Mouse (Mus musculus): ENCODE results near the gene Bcl3. TPM values are rescaled to one million over a fixed set of nuclear protein-coding genes. Genes with fewer than 3 reads are reported as not detected.
A peak's percentile ranks its signal among the peaks of the same experiment; 100 is the strongest.

Bcl3 gene
- polyA plus RNA-seq, 1 experiment from 2014 or later: 6.9 TPM

DNA sequence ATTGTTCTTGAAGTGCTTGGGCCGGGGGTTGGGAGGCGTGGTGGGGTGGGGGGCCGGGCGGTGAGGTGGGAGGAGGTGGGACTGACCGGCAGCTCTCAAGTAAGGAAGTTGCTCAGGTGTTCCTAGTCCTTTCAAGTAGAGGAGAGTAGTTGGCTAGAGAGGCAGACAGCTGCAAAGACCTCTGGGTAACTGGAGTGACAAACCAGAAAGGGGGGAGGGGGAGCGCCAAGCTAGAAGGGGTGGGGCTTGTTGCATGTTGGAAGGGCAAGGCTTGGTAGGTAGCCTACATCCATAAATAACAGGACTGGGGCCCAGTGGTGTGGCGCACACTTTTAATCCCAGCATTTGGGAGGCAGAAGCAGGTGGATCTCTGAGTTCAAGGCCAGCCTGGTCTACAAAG lies 40.8 kb downstream of the Bcl3 start:
- no peak overlapping the region for H3K4me3 ChIP-seq (replicated peaks)
- no peaks in the 10 kb centered on the region for H3K9me3 ChIP-seq (replicated peaks)
- 88% methylated on average over 7 of the region's 7 CpGs for WGBS
- H3K27ac ChIP-seq (replicated peaks): no peak overlapping the region
- H3K36me3 ChIP-seq: no peaks in the 10 kb centered on the region
- ATAC-seq (ENCODE audit: insufficient number of reproducible peaks, low FRiP score, low TSS enrichment, low read depth): no peak
- no peak overlapping the region for H3K9ac ChIP-seq
- no peaks in the 10 kb centered on the region for H3K27me3 ChIP-seq
- 0 out of 2 replicates have a peak, but pooled peaks cover 7% of the 10 kb centered on the region for H3K4me1 ChIP-seq
- H3K4me2 ChIP-seq (replicated peaks): no peak overlapping the region

DNA sequence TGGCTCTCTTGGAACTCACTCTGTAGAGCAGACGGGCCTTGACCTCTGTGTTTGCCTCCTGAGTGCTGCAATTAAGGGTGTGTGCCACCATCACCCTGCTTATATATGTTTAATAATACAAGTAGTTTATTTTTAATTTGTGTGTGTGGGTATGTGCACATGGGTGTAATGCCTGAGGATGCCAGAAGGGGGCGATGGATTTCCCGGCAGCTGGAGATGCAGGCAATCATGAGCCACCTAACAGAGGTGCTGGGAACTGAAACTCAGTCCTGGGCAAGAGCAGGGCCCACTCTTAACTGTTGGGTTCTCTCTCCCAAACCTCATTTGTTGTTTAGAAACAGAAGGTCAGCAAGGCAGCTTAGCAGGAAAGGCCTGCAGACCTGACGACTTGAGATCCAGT lies 42.7 kb downstream of the Bcl3 start:
- H3K4me2 ChIP-seq (replicated peaks): no peak overlapping the region
- ATAC-seq (ENCODE audit: insufficient number of reproducible peaks, low FRiP score, low TSS enrichment, low read depth): no peak
- H3K4me1 ChIP-seq: 0 out of 2 replicates have a peak, but pooled peaks cover 3% of the 10 kb centered on the region
- H3K36me3 ChIP-seq: no peaks in the 10 kb centered on the region
- no peak overlapping the region for H3K9ac ChIP-seq
- no peaks in the 10 kb centered on the region for H3K27me3 ChIP-seq
- no peak overlapping the region for H3K27ac ChIP-seq (replicated peaks)
- 82% methylated on average over 4 of the region's 4 CpGs for WGBS
- no peak overlapping the region for H3K4me3 ChIP-seq (replicated peaks)
- no peaks in the 10 kb centered on the region for H3K9me3 ChIP-seq (replicated peaks)

GRCm38 (mm10) chr7:19778645-19779044 lies 43.9 kb downstream of the Bcl3 start:
- H3K27me3 ChIP-seq: no peaks in the 10 kb centered on the region
- WGBS: 78% methylated on average over 8 of the region's 8 CpGs
- no peak overlapping the region for H3K27ac ChIP-seq (replicated peaks)
- ATAC-seq (ENCODE audit: insufficient number of reproducible peaks, low FRiP score, low TSS enrichment, low read depth): no peak
- no peaks in the 10 kb centered on the region for H3K36me3 ChIP-seq
- no peak overlapping the region for H3K4me3 ChIP-seq (replicated peaks)
- H3K4me1 ChIP-seq: 0 out of 2 replicates have a peak, but pooled peaks cover 3% of the 10 kb centered on the region
- no peaks in the 10 kb centered on the region for H3K9me3 ChIP-seq (replicated peaks)
- no peak overlapping the region for H3K9ac ChIP-seq
- no peak overlapping the region for H3K4me2 ChIP-seq (replicated peaks)

GRCm38 (mm10) chr7:19777049-19777723 lies 45.4 kb downstream of the Bcl3 start:
- no peaks in the 10 kb centered on the region for H3K9me3 ChIP-seq (replicated peaks)
- no peaks in the 10 kb centered on the region for H3K36me3 ChIP-seq
- no peak overlapping the region for H3K4me3 ChIP-seq (replicated peaks)
- WGBS: 85% methylated on average over 11 of the region's 11 CpGs
- peak overlapping the region; percentile 13; the same call in 1 of the 2 replicates for H3K27ac ChIP-seq (replicated peaks)
- H3K9ac ChIP-seq: no peak overlapping the region
- H3K27me3 ChIP-seq: no peaks in the 10 kb centered on the region
- peak; percentile 60; the same call in 1 of the 2 replicates for ATAC-seq (ENCODE audit: insufficient number of reproducible peaks, low FRiP score, low TSS enrichment, low read depth)
- H3K4me1 ChIP-seq: 0 out of 2 replicates have a peak, but pooled peaks cover 3% of the 10 kb centered on the region
- H3K4me2 ChIP-seq (replicated peaks): no peak overlapping the region

DNA sequence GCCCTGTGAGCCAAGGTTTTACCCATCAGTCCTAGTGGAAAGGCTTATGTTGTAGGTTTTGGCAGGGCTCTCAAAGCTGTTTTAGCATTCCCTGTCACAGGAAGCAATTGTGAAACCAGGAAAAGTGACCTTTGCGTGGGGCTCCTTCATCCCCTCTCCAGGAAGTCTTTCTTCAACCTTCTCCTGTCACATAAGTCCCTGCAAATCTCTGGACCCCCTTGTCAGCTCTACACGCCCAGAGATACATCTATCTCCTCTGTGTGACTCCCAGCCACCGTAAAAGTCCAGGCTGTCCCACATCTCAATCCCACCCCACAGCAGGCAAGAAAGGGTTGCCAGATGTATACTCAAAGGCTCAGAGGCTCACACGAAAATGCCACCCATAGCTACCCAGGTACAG lies 50.9 kb downstream of the Bcl3 start:
- no peak overlapping the region for H3K9ac ChIP-seq
- no peaks in the 10 kb centered on the region for H3K27me3 ChIP-seq
- H3K4me2 ChIP-seq (replicated peaks): 0 out of 2 replicates have a peak overlapping the region, but pooled peaks have one; percentile 65
- H3K4me3 ChIP-seq (replicated peaks): no peak overlapping the region
- peaks cover 29% of the 10 kb centered on the region for H3K4me1 ChIP-seq
- no peak for ATAC-seq (ENCODE audit: insufficient number of reproducible peaks, low FRiP score, low TSS enrichment, low read depth)
- no peaks in the 10 kb centered on the region for H3K36me3 ChIP-seq
- 68% methylated on average over 4 of the region's 4 CpGs for WGBS
- H3K27ac ChIP-seq (replicated peaks): 0 out of 2 replicates have a peak overlapping the region, but pooled peaks have one; percentile 34
- H3K9me3 ChIP-seq (replicated peaks): no peaks in the 10 kb centered on the region

- peak; percentile 20 for ATAC-seq (ENCODE audit: insufficient number of reproducible peaks, low FRiP score, low TSS enrichment, low read depth)
- Histone ChIP-seq H3K27ac (replicated peaks) (peak within 1 kb of the TSS; percentile 74), H3K9me3 (replicated peaks) (no peaks in the 10 kb centered on the region), H3K4me2 (replicated peaks) (peak within 1 kb of the TSS; percentile 65), H3K9ac (peak within 1 kb of the TSS; percentile 37), H3K4me3 (replicated peaks) (peak within 1 kb of the TSS; percentile 46), H3K27me3 (no peaks in the 10 kb centered on the region), H3K4me1 (peaks cover 29% of the 10 kb centered on the region), H3K36me3 (0 out of 2 replicates have a peak, but pooled peaks cover 4% of the 10 kb centered on the region)
- 8% methylated on average over 9 of the region's 9 CpGs for WGBS
Measured at GRCm38 (mm10) chr7:19770984-19771391, 51.6 kb downstream of the Bcl3 start, which contains the start of gene Bcam. Gene Bcam (minus strand): TSS chr7:19771016.

DNA sequence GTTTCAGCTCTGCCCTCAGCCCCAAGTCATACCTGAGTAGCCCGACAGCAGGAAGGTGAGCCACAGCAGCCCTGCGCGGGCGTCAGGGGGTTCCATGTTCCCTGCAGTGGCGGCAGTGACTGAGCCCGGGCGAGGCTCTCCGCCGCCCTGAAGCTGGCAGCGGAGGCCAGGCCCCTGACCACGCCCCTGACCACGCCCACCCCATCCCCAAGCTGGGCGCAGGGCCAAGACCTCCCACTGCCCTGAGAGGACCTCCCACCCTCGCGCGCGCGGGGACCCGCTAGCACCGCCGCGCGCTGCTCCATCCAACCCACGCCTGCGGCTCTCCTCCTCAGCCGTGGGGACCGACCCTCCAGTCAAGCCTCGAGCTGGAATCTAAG lies 52.2 kb downstream of the Bcl3 start:
- peak; percentile 81 for ATAC-seq (ENCODE audit: insufficient number of reproducible peaks, low FRiP score, low TSS enrichment, low read depth)
- H3K4me2 ChIP-seq (replicated peaks): peak overlapping the region; percentile 65
- H3K9ac ChIP-seq: peak overlapping the region; percentile 37
- H3K4me3 ChIP-seq (replicated peaks): peak overlapping the region; percentile 46
- no peaks in the 10 kb centered on the region for H3K27me3 ChIP-seq
- peak overlapping the region; percentile 74 for H3K27ac ChIP-seq (replicated peaks)
- under 1% methylated on average over 28 of the region's 28 CpGs for whole genome bisulfite sequencing
- H3K4me1 ChIP-seq: peaks cover 29% of the 10 kb centered on the region
- no peaks in the 10 kb centered on the region for H3K9me3 ChIP-seq (replicated peaks)
- H3K36me3 ChIP-seq: peaks cover 9% of the 10 kb centered on the region; the same call in 1 of the 2 replicates

DNA sequence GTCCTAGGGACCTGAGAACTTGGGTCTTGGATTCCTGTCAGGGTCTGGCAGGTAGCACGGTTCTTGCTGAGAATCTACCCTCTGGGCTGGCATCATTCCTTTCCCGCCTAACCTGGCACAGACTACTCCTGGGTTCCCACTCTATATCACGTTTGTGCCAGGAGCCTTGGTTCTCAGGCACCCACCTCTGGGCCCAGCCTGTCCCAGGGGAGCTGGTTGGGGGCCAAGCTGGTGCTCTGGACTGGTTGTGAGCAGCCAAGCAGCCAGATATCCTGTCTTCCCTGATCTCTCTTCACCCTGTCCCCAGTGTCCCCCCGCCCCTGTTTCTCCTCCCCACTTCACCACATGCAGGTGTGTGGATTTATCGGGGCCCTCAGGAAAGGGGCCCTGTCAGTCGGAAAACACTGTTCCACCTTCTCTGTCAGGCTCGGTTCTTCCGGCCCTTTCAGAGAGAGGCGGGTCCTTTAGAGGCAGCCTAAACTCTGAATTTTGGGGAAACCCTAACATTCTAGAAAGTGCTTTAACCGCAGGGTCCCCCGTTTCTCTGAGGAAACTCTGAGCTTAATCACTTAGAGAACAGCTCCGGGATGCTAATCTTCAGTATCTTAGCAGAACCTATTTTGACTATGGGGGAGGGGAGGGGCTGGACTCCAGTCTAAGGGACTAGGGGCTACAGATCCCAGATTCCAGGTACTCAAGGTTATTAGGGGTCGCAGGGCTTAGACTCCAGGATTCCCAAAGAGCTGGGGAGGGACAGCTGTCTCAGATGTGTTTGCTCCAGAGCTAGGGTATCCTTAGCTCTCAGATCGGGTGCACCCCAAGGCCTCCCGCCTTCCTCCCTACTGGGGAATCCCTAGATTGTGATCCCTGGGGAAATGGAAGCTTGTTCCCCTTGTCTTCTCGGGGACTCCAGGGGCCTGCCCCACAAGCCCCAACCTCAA lies 52.9 kb downstream of the Bcl3 start:
- Histone ChIP-seq H3K4me1 (peaks cover 29% of the 10 kb centered on the region), H3K9me3 (replicated peaks) (no peaks in the 10 kb centered on the region), H3K4me3 (replicated peaks) (peak overlapping the region; percentile 46), H3K27ac (replicated peaks) (peak overlapping the region; percentile 74), H3K27me3 (no peaks in the 10 kb centered on the region), H3K9ac (peak overlapping the region; percentile 37), H3K36me3 (peaks cover 13% of the 10 kb centered on the region; the same call in 1 of the 2 replicates), H3K4me2 (replicated peaks) (peak overlapping the region; percentile 65)
- no peak for ATAC-seq (ENCODE audit: insufficient number of reproducible peaks, low FRiP score, low TSS enrichment, low read depth)
- WGBS: 5% methylated on average over 16 of the region's 16 CpGs

DNA sequence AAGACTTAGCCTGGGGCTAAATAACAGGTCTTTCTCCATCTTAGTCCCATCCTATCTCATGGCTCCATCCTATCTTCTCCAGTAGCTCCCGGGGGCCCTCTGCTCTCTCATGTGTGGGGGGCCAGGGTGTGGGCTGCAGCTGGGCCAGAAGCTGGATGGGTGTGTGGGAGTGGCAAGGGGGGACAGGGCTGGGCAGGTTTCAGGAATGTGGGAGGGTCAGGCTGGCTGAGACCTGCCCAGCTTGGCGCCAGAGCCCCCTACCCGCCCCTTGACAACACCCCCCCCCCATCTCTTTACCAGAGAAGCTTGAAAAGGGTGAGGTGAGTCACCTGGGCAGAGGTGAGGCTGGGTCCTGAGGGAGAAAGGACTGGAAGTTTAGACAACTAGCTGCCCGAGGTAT lies 53.6 kb downstream of the Bcl3 start:
- H3K27ac ChIP-seq (replicated peaks): peak overlapping the region; percentile 74
- H3K36me3 ChIP-seq: peaks cover 20% of the 10 kb centered on the region
- no peaks in the 10 kb centered on the region for H3K27me3 ChIP-seq
- no peaks in the 10 kb centered on the region for H3K9me3 ChIP-seq (replicated peaks)
- peaks cover 29% of the 10 kb centered on the region for H3K4me1 ChIP-seq
- 23% methylated on average over 4 of the region's 4 CpGs for WGBS
- H3K4me3 ChIP-seq (replicated peaks): peak overlapping the region; percentile 46
- peak overlapping the region; percentile 65 for H3K4me2 ChIP-seq (replicated peaks)
- peak; percentile 39 for ATAC-seq (ENCODE audit: insufficient number of reproducible peaks, low FRiP score, low TSS enrichment, low read depth)
- H3K9ac ChIP-seq: 0 out of 2 replicates have a peak overlapping the region, but pooled peaks have one; percentile 37

GRCm38 (mm10) chr7:19768251-19768650 lies 54.3 kb downstream of the Bcl3 start:
- Histone ChIP-seq H3K27me3 (no peaks in the 10 kb centered on the region), H3K27ac (replicated peaks) (no peak overlapping the region), H3K4me1 (peaks cover 29% of the 10 kb centered on the region), H3K4me3 (replicated peaks) (peak overlapping the region; percentile 46), H3K36me3 (peaks cover 21% of the 10 kb centered on the region), H3K9ac (no peak overlapping the region; the same call in 1 of the 2 replicates), H3K9me3 (replicated peaks) (no peaks in the 10 kb centered on the region), H3K4me2 (replicated peaks) (peak overlapping the region; percentile 65)
- WGBS: 54% methylated on average over 14 of the region's 14 CpGs
- ATAC-seq (ENCODE audit: insufficient number of reproducible peaks, low FRiP score, low TSS enrichment, low read depth): no peak

DNA sequence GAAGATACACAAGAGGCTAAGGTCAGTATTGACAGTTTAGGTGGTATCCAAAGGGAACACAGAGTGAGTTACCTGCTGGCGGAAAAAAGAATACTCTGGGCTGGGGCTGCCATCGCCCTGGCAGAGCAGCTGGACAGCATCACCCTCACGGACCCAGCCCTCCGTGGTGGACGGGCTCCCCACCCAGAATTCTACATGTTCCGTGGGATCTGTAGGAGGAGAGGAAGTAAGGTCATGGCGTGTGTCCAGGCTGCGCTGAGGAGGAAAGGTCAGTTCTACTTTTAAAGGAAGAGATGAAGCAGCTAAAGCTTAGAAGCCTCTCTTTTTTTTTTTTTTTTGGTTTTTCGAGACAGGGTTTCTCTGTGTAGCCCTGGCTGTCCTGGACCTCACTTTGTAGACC lies 58.0 kb downstream of the Bcl3 start:
- peaks cover 9% of the 10 kb centered on the region for H3K4me1 ChIP-seq
- H3K36me3 ChIP-seq: peaks cover 33% of the 10 kb centered on the region
- WGBS: 89% methylated on average over 9 of the region's 9 CpGs
- no peaks in the 10 kb centered on the region for H3K27me3 ChIP-seq
- no peak overlapping the region for H3K4me3 ChIP-seq (replicated peaks)
- H3K9ac ChIP-seq: no peak overlapping the region
- H3K4me2 ChIP-seq (replicated peaks): no peak overlapping the region
- H3K27ac ChIP-seq (replicated peaks): no peak overlapping the region
- no peaks in the 10 kb centered on the region for H3K9me3 ChIP-seq (replicated peaks)
- ATAC-seq (ENCODE audit: insufficient number of reproducible peaks, low FRiP score, low TSS enrichment, low read depth): no peak

Measured in embryonic facial prominence, embryonic 15.5 days (tissue).